Mouse (Mus musculus) adrenal gland, adult 8-10 months (tissue): ENCODE results near the gene Itga2. TPM values are rescaled to one million over a fixed set of nuclear protein-coding genes. Genes with fewer than 3 reads are reported as not detected.

ENCODE experiments used
- DNase-seq: peaks from one replicate; pipeline ENCODE4 v3.0.0; 2022
- total RNA-seq, 4 experiments: library from RNA; stranded (reverse); gene quantifications; 2 replicates each; pipeline ENCODE4 v1.2.4; 2022

Gene Itga2
- total RNA-seq, 4 experiments from 2014 or later = 0.52 to 1.8 (median 1.2) TPM

GRCm38 (mm10) chr13:114876005-114876520 lies 55.8 kb downstream of the Itga2 start:
- DNase-seq = no peak

DNA sequence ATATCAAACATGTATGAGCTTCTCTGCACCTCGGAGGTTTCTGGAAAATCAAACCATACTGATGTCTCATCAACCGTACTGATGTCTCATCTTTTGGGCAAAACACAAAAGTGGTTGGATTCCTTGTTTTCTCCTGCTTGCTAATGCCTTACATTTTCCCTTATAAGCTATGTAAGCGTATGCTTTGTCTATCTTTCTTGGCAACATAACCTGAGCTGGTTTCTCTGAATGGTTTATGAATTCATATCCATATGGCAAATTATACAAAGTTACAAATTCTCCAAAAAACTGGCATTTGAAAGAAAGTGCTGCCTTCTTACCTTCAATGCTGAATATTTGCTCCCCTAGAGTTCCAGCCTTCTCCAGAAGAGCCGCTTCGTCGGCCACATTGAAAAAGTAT lies 57.2 kb downstream of the Itga2 start:
- no peak for DNase-seq

GRCm38 (mm10) chr13:114857525-114857924 lies 74.4 kb downstream of the Itga2 start:
- DNase-seq = no peak

- no peak for DNase-seq
These were observed 75.7 kb downstream of the Itga2 start for GRCm38 (mm10) chr13:114856269-114856627.

- no peak for DNase-seq
These were observed 76.2 kb downstream of the Itga2 start for GRCm38 (mm10) chr13:114855573-114856268.

- no peak for DNase-seq
These were observed 77.5 kb downstream of the Itga2 start for GRCm38 (mm10) chr13:114854428-114854827.

- DNase-seq = no peak
These were observed 77.9 kb downstream of the Itga2 start for GRCm38 (mm10) chr13:114854023-114854422.

DNA sequence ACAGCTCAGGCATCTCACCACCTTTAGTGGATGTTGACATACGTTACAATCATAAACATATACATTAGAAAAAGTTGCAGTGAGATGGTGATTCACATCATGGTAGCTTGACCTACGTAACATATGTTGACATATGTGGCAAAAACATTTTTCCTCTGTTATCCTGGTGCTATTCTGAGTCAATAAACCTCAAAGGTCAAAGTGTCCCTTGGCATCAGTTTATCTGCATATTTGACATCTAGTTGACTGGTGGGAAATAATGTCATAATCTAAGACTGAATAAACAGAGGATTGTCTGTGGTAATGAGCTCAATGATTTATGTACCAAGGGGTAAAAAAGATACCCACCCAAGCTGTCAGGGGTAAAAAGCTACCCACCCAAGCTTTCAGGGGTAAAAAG lies 78.7 kb downstream of the Itga2 start:
- DNase-seq = no peak

- DNase-seq = no peak
These were observed 79.4 kb downstream of the Itga2 start for GRCm38 (mm10) chr13:114852264-114853111.

DNA sequence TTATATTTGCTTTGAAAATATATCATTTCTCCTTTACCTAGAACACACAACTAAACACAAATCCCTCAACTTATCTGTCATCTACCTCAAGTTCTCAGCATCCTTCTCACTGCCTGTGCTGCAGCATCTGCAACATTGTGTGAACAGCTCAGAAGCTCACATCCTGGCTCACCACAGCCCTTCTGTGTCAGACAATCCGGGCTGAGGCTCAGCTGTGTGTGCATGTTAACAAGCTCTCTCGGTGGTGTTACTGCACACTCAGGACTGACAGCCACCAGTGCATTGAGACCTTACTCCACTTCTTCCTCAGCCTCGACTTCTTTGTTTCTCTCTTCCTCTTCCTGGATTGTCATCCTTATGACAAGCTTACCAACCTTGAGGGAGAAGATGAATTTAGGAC lies 83.0 kb downstream of the Itga2 start:
- no peak for DNase-seq

DNA sequence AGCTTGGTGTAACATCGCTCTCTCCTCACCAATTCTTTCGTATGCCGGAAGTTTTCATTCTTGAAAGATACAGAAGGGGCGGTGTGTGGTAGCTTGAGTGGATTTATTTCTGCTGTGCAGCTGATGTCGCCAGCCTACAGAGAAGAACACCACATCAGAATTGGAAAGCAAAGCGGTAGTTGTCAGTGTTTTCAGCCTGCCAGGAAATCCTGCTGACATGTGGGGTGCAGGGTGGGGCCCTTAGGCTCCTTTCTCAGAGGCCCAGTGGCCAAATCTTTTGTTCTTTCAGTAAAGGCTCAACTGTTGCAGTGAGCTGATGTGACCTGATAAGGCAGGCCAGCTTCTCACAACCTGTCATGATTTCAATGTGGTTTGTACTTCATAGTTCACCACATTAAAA lies 86.1 kb downstream of the Itga2 start:
- DNase-seq = no peak

GRCm38 (mm10) chr13:114843318-114843717 lies 88.6 kb downstream of the Itga2 start:
- DNase-seq = no peak

DNA sequence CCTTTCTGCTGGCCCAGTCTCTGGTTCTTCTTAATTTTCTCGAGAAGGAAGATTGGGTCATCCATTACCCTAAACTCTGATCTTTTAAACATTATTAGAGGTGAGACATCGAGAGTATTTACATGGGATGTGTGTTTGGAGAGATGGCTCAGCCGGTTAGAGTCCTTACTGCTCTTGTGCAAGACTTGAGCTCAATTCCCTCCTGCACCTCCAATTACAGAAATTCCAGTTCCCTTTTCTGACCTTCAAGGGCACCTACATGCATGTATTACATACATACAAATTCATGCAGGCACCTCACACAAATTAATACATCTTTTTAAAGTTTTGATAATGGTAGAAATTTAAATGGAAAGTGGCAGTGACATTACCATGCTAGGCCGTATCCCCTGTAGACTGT lies 91.4 kb downstream of the Itga2 start:
- no peak for DNase-seq

DNA sequence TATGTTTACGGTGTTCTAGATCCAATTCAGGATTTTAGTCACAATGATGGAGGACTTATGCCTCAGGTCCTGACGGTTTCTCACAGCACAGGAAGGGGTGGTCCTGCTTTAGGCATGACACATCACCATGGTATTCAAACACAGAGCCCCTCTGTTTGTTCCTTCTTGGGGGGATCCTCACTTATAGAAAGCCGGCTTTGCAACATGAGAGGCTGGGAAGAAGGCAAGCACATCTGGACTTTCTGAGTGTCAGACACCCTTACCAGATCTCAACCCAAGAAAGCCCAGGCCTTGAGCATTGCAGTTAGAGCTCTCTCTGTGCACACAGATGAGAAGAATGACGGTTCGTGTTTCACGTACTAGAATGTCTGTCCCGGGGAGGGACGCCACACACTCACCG lies 92.8 kb downstream of the Itga2 start:
- no peak for DNase-seq

DNA sequence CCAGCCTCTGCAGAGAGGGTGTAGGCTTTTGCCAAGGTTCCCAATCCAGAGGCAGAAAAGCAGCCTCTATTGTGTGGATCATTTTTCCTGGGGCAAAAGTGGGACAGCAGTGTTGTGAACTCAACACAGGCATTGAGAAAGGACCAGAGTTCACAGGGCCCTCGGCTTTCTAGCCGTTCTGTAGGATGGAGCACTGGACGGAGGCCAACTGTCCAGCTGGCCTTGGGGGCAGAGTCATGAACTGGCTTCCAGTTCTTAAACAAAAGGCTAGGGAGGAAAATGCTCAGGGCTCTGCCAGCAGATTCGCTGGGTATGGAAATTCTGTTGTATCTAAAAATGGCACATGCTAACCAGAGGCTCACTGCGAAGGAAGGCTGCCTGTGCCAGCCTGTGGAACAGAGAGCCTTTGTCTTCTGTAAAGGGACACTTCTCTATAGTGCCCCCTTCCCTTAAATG lies 93.3 kb downstream of the Itga2 start:
- DNase-seq = peak; percentile 70

GRCm38 (mm10) chr13:114837061-114837460 lies 94.8 kb downstream of the Itga2 start:
- no peak for DNase-seq

DNA sequence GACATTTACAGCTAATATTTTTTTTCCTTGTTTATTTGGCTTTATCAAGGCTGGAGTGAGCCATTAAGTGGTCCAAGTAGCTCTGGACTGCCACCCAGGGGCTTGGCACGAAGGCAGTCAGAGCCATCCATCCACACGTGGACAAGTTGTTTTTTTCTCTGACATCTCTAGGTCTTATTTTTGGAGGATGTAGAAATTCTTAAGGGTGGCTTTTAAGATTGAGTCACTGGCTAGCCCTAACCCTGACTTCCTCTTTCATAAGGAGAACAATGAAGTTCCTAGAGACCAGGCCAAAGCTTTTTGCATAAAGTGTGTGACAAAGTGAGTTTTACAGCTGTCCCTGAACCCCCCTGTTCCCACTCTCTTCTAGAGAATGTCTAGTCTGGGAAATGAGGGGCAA lies 97.3 kb downstream of the Itga2 start:
- DNase-seq = no peak

GRCm38 (mm10) chr13:114833351-114833750 lies 98.5 kb downstream of the Itga2 start:
- DNase-seq = no peak

DNA sequence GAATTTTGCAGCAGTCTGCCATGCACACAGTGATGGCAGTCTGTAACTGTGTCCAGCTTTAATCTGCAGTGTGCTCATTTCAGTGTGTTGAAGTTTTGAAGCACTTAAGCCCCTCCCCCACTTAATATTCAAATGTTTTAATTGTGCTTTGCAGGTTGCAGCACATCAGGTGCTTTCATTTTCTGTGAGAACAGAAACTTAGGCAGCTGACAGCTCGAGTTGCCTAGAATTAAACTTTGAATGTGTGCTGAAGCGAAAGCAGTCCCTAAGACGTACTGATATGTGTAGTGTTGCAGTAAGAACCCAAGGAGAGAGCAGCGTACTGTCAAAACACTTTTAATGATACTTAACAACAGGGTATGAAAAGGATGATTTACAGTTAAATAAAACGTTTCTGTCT lies 99.1 kb downstream of the Itga2 start:
- DNase-seq = no peak

DNA sequence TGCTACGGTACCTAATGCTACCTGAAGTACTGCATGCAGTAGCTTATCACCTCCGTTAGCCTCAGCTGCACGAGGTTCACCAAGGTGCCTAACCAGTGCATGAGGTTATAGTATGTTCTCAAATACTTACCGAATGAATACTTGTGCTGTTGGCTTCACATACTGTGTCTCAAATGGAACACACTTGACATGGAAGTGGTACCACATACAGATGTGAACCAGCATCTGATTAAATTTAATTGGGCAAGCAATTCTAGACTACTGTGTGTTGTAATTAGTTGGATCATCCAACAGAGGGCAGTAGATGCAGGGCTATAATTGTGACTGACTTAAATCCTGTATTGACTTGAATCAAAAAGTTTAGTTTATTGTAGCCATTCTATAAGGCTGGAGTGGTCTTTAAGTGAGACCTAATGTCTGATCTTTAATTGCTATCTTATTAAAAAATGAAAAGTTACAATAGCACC lies 100.5 kb downstream of the Itga2 start:
- no peak for DNase-seq

- no peak for DNase-seq
These were observed 106.5 kb downstream of the Itga2 start for GRCm38 (mm10) chr13:114825377-114825855.

DNA sequence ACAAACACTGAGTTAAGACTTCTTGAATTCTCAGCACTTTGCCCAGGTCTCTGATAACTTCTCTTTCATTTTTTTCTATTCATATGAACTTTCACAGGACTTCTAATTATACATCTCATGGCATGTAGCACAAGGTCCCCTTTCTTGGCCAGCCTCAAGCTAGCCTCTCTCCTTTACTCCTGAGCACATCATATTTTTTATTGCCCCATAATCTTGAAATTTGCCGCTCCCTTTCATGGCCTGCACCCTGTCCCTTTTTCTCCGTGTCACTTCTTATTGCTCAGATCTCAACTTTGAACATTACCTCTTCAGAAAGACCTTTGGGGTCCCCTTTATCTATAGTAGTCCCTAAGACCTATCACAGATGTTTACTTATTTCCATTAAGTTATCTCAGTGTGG lies 109.0 kb downstream of the Itga2 start:
- no peak for DNase-seq

GRCm38 (mm10) chr13:114818513-114818912 lies 113.4 kb downstream of the Itga2 start:
- peak; percentile 33 for DNase-seq
